Mouse (Mus musculus) NIH3T3 (cell line): ENCODE results near the gene Calml3.
A peak's percentile ranks its signal among the peaks of the same experiment; 100 is the strongest.
"Not testable (repeated sequence)": the region's sequence is repeated elsewhere in the genome, so short reads cannot be mapped to it uniquely, and the experiment has no call there.

Source experiments
- DNase-seq: peaks from one replicate; pipeline ENCODE4 v3.0.0-alpha.2; 2012; ENCODE audit warnings: low read depth

Calml3 gene

DNA sequence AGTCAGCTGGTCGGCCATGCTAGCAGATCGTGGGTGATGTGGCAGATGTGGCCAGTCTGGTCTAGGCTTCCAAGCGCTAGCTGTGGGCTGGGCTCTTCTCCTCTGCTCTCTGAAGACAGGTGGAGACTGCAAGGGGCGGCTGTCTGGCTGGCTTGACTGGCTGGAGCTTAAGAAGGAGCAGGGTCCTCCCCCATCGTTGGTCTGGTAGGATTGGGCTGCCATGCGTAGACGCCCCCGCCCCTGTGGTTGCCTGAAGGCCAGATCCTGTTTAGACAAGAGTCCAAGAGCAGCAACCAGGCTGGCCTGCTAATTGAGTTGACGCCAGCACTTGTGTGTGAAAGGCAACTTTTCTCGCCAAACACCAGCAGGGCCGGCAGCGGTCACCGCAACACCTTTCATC, at the start of gene Calml3:
Gene Calml3 (minus strand): TSS at position 131 of the 400 bp plus-strand sequence.
- no peak for DNase-seq

DNA sequence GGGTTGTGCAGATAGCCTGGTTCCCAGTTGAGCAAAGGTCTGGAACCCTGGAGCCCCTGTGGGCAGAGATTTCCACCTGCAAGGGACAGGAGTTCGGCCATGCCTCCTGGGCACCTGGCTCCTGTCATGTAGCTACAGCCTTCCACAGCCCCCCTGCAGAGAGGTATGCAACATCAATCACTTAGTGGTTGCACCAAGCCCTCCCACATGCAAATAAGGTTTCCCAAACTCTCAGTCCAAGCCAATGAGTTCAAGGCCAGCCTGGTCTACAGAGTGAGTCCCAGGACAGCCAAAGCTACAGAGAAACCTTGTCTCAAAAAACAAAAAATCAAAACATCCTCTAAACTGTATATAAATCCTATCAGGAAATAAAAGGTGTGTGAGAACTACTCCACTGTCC, 46.2 kb upstream of the Calml3 start:
- no peak for DNase-seq

GRCm38 (mm10) chr13:3840662-3841061, 36.5 kb upstream of the Calml3 start:
- not testable (repeated sequence) for DNase-seq

- not testable (repeated sequence) for DNase-seq
These were observed 33.2 kb upstream of the Calml3 start, which contains the start of gene Calm4 for GRCm38 (mm10) chr13:3837312-3837807. Gene Calm4 (plus strand): TSS chr13:3837757.

GRCm38 (mm10) chr13:3833644-3834043, 29.5 kb upstream of the Calml3 start:
- DNase-seq, result not testable (repeated sequence)

DNA sequence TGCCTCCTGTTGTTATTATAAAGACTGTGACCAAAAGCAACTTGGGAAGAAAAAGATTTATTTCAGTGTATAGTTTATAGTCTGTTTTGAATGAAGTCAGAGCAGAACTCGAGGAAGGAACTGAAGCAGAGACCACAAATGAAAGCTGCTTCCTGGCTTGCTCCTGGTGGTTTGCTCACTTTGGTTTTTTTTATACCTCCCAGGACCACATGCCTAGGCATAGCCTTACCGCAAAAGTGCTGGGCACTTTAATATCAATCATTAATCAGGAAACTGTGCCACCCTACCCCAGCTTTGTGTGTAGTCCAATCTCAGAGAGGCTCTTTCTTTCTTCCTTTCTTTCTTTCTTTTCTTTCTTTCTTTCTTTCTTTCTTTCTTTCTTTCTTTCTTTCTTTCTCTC, 28.3 kb upstream of the Calml3 start:
- DNase-seq, result no peak

GRCm38 (mm10) chr13:3831994-3832393, 27.9 kb upstream of the Calml3 start:
- DNase-seq, result no peak

DNA sequence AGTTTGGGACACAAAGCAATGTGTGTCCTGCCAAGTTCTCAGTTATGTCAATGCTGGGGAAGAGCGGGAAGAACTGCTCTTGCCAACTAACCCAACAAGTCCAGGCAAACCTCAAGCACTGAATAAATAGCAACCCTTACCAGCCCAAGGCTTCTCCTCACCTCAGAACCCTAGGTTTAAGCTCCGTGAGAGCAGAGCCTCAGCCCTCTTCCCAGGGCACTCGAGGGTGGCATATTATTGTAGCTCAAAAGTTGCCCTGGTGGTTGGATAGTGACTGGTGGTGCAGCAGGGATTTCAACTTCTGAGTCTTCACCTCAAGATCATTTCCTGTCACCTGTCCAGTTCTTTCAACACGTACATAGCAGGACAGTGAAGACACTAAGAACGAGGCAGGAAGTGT, 27.4 kb upstream of the Calml3 start:
- DNase-seq, result no peak

- no peak for DNase-seq
These were observed 21.6 kb upstream of the Calml3 start for GRCm38 (mm10) chr13:3825726-3826125.

DNA sequence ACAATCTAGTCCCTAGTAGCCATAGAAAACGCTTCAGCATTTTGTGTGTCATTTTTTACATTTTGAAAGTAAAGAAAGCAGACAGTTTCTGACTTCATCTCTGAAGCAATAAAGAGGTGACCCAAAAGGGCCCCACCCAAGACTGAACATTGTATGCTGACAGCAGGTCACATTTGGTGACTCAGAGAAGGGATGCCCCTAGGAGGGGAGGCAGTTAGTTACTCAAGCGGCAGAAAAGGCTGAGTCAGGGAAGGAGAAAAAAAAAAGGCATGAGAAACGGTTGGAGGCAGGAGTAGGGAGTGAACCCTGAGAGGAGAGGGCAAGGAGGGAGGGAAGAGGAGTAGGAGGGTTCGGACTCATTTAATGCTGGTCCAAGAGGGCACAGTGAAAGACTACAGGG, 18.0 kb upstream of the Calml3 start:
- DNase-seq, result peak; percentile 64

DNA sequence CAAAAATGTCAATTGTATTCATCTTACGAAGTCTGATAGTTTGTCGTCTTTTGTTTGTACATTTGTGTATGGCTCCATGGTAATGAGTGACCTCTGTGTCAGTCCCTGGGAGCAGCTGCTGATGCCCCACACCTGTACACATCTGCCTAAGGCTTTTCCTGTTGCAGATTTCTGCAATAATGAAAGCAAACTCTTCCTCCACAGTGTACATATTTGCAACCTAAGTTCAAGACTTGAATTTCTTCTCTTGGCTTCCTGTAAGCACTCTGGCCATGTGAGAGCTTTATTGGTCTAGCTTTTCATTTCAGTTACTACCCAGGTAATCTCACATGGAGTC, 14.6 kb upstream of the Calml3 start:
- no peak for DNase-seq

GRCm38 (mm10) chr13:3818012-3818739, 14.1 kb upstream of the Calml3 start:
- DNase-seq, result peak; percentile 36

- DNase-seq, result peak; percentile 42
These were observed 3.2 kb upstream of the Calml3 start for GRCm38 (mm10) chr13:3807131-3807827.

DNA sequence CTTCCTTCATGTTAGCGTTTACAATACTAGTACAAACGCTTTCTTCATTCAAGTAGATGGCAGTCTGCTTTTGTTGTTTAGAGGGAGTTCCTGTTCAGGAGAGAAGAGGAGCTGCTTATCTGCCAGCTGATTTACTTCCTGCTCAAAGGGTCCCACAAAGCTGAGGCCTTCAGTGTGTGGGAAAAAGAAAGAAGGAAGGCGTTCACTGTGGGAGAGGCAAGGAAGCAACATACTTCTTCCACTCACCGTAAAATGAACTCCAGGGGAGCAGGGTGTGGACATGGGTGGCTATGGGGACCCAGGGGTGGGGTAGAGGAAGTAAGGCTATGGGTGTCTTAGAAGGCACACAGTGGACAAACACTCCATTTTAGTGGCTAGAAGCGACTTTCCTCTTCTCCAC, 1.5 kb upstream of the Calml3 start:
- DNase-seq, result no peak

GRCm38 (mm10) chr13:3805132-3805531, 1.0 kb upstream of the Calml3 start:
- no peak for DNase-seq

DNA sequence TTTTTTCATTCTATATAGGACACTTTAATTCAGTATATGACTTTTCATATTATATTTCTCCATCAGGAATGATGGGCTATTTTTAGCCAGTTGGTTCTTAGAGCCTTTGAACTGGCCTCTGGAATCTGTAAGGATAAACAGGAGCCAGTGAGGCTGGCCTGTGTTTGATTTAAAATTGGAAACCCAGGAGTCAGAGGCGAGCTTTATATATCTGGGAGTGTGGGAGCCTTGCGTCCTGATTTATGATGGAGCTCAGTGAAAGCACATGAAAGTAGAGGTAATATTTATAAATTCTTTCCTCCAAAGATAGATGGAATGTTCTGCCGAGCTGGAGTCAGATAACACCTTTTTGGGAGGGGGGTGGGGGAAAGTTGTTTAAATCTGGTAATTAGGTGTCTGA, 4.7 kb downstream of the Calml3 start:
- no peak for DNase-seq

DNA sequence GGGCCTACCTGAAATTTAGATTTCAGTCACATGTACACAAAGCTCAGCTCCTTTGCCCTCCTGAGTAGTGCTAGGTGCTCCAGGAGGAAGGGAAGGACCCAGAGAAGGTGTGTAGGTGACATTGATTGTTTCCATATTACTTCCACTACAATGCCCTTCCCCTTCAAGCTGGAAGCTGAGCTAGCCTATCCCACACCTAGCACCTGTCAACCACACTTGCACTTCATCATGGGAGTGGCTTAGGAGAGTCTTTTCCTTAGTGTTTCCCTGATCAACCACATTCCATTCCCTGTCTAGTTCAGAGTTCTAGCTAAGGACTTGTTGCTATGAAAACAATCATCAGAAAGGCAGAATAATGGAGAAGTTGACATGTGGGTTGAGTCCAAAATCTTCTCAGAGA, 5.4 kb downstream of the Calml3 start:
- DNase-seq, result no peak

- no peak for DNase-seq
These were observed 7.5 kb downstream of the Calml3 start for GRCm38 (mm10) chr13:3796649-3797048.

- peak; percentile 50 for DNase-seq
These were observed 14.6 kb downstream of the Calml3 start for GRCm38 (mm10) chr13:3789531-3789930.

- DNase-seq, result no peak
These were observed 15.5 kb downstream of the Calml3 start for GRCm38 (mm10) chr13:3788588-3788987.

- no peak for DNase-seq
These were observed 16.5 kb downstream of the Calml3 start for GRCm38 (mm10) chr13:3787644-3788043.

GRCm38 (mm10) chr13:3787102-3787501, 17.0 kb downstream of the Calml3 start:
- DNase-seq, result no peak

DNA sequence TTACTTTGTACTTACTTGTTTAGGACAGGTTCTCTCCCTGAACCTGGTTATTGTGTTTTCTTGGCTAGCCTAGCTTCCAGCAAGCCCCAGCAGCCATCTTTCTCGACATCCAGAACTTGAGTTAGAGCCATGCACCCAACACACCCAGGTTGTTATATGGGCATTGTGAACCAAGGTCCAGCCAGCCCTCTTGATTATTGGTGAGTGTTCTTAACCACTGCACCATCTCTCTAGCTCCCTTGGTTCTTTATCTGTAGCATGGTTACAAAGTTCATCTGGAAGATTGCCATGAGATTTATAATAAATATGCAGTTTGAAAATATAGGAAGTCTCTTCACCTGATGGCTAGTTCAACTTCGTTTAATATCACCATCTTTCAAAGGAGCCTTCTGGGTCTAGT, 20.5 kb downstream of the Calml3 start:
- no peak for DNase-seq

DNA sequence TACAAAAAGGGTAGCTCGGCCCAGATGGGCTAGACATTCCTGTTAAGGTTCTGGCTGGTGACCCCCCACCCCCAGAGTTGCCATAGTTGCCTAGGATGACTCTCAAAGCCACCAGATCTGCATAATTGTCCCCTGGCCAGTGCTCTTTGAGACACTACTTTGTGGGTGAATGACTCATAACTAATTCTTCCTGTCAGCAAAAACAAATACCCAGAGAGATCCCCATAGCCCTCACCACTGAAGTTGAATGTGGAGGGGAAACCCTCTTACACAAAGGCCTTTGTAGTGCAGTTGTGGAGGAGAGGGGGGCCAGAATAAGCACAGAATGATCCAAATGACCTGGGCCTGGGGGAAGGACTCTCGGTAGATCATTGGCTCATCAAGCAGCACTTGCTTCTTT, 21.6 kb downstream of the Calml3 start:
- DNase-seq, result peak; percentile 62
